Mouse (Mus musculus) forebrain, embryonic 16.5 days (tissue): ENCODE measurements around the gene Cdon. TPM values are rescaled to one million over a fixed set of nuclear protein-coding genes. Genes with fewer than 3 reads are reported as not detected.

Source experiments
- ATAC-seq: fragments of 200-750 bp; cut with Nextera tagmentation; 2 replicates; pipeline ENCODE4 v1.8.0; 2017; ENCODE audit warnings: mild to moderate bottlenecking, moderate library complexity
- H3K27ac ChIP-seq: fragments of 300-500 bp; sonication (generic); 2 replicates; pipeline ENCODE4 v1.5.1; 2014; ENCODE audit warnings: low read length, control low read depth
- H3K27me3 ChIP-seq: fragments of 300-500 bp; sonication (generic); replicated peaks from 2 replicates; pipeline ENCODE4 v1.6.1; 2014; ENCODE audit warnings: low read length; ENCODE audit not compliant: control insufficient read depth, insufficient read depth
- H3K36me3 ChIP-seq: fragments of 300-500 bp; sonication (generic); 2 replicates; pipeline ENCODE4 v1.6.1; 2014; ENCODE audit not compliant: control insufficient read depth, insufficient read depth
- H3K4me1 ChIP-seq: fragments of 300-500 bp; sonication (generic); replicated peaks from 2 replicates; pipeline ENCODE4 v1.6.1; 2014; ENCODE audit warnings: low read length; ENCODE audit not compliant: control insufficient read depth, insufficient read depth
- H3K4me2 ChIP-seq: fragments of 300-500 bp; sonication (generic); 2 replicates; pipeline ENCODE4 v1.6.1; 2014; ENCODE audit warnings: mild to moderate bottlenecking, low read length, control low read depth
- H3K4me3 ChIP-seq: fragments of 300-500 bp; sonication (generic); replicated peaks from 2 replicates; pipeline ENCODE4 v1.5.1; 2014; ENCODE audit warnings: mild to moderate bottlenecking, low read length, control low read depth
- H3K9ac ChIP-seq: fragments of 300-500 bp; sonication (generic); replicated peaks from 2 replicates; pipeline ENCODE4 v1.6.1; 2014; ENCODE audit warnings: low read depth, low read length, control low read depth
- H3K9me3 ChIP-seq: fragments of 300-500 bp; sonication (generic); 2 replicates; pipeline ENCODE4 v1.6.1; 2016; ENCODE audit warnings: low read length; ENCODE audit not compliant: control insufficient read depth
- WGBS: fragments of 180-500 bp; shearing (Covaris S2); extraction: QIAGEN DNeasy Blood & Tissue Kit; methylation state at CpG from one replicate; pipeline ENCODE4 v1.1.7; 2014; 5-methylcytosine and 5-hydroxymethylcytosine counted together
- polyA plus RNA-seq: library from polyadenylated mRNA; unstranded; fragments of >200 nt; fragmentation: Nextera tagmentation; extraction: Ambion mirVana; gene quantifications from 2 replicates; pipeline ENCODE4 v1.2.1, GENCODE M21; 2015

Cdon gene
- polyA plus RNA-seq, 1 experiment from 2014 or later, result 12.3 TPM

- no peaks in the 10 kb centered on the region for H3K9me3 ChIP-seq
- H3K9ac ChIP-seq, result no peak overlapping the region
- H3K4me1 ChIP-seq, result peaks cover 23% of the 10 kb centered on the region
- no peak overlapping the region for H3K4me2 ChIP-seq
- H3K4me3 ChIP-seq, result no peak overlapping the region
- peak overlapping the region; percentile 46 for H3K27ac ChIP-seq
- 58% methylated on average over 1 of the region's 1 CpGs for WGBS
- no peaks in the 10 kb centered on the region for H3K36me3 ChIP-seq
- ATAC-seq, result 0 out of 2 replicates have a peak, but pooled peaks have one; percentile 11
- H3K27me3 ChIP-seq, result no peaks in the 10 kb centered on the region
Measured at GRCm38 (mm10) chr9:35522821-35523515, 102.0 kb downstream of the Cdon start.

- no peak overlapping the region for H3K4me3 ChIP-seq
- peaks cover 23% of the 10 kb centered on the region for H3K4me1 ChIP-seq
- H3K9me3 ChIP-seq, result no peaks in the 10 kb centered on the region
- H3K9ac ChIP-seq, result no peak overlapping the region
- WGBS, result 7% methylated on average over 5 of the region's 5 CpGs
- H3K27ac ChIP-seq, result peak overlapping the region; percentile 46
- H3K4me2 ChIP-seq, result peak overlapping the region; percentile 21
- ATAC-seq, result peak; percentile 91
- H3K27me3 ChIP-seq, result no peaks in the 10 kb centered on the region
- H3K36me3 ChIP-seq, result no peaks in the 10 kb centered on the region
Measured at GRCm38 (mm10) chr9:35523541-35523940, 102.6 kb downstream of the Cdon start.

GRCm38 (mm10) chr9:35523941-35524411 lies 103.0 kb downstream of the Cdon start:
- Histone ChIP-seq H3K27ac (peak overlapping the region; percentile 46), H3K4me3 (no peak overlapping the region), H3K27me3 (no peaks in the 10 kb centered on the region), H3K9me3 (no peaks in the 10 kb centered on the region), H3K4me1 (peaks cover 23% of the 10 kb centered on the region), H3K9ac (no peak overlapping the region), H3K4me2 (peak overlapping the region; percentile 21), H3K36me3 (no peaks in the 10 kb centered on the region)
- 8% methylated on average over 7 of the region's 7 CpGs for WGBS
- peak; percentile 84 for ATAC-seq

- no peak for ATAC-seq
- Histone ChIP-seq H3K4me2 (no peak overlapping the region), H3K27me3 (no peaks in the 10 kb centered on the region), H3K27ac (no peak overlapping the region), H3K4me1 (peaks cover 6% of the 10 kb centered on the region), H3K36me3 (no peaks in the 10 kb centered on the region), H3K4me3 (no peak overlapping the region), H3K9ac (no peak overlapping the region), H3K9me3 (no peaks in the 10 kb centered on the region)
- 62% methylated on average over 3 of the region's 3 CpGs for WGBS
Measured at GRCm38 (mm10) chr9:35529141-35529540, 108.2 kb downstream of the Cdon start.

GRCm38 (mm10) chr9:35529796-35530195 lies 108.9 kb downstream of the Cdon start:
- Histone ChIP-seq H3K4me2 (no peak overlapping the region), H3K4me1 (no peaks in the 10 kb centered on the region), H3K4me3 (no peak overlapping the region), H3K9me3 (no peaks in the 10 kb centered on the region), H3K9ac (no peak overlapping the region), H3K27me3 (no peaks in the 10 kb centered on the region), H3K36me3 (no peaks in the 10 kb centered on the region), H3K27ac (no peak overlapping the region)
- 11% methylated on average over 1 of the region's 1 CpGs for WGBS
- no peak for ATAC-seq

GRCm38 (mm10) chr9:35533266-35533665 lies 112.3 kb downstream of the Cdon start:
- H3K4me3 ChIP-seq, result no peak overlapping the region
- H3K36me3 ChIP-seq, result no peaks in the 10 kb centered on the region
- no peaks in the 10 kb centered on the region; the same call in 1 of the 2 replicates for H3K4me1 ChIP-seq
- H3K4me2 ChIP-seq, result no peak overlapping the region
- no peak for ATAC-seq
- WGBS, result 74% methylated on average over 9 of the region's 9 CpGs
- no peaks in the 10 kb centered on the region for H3K9me3 ChIP-seq
- H3K27ac ChIP-seq, result no peak overlapping the region
- H3K9ac ChIP-seq, result no peak overlapping the region
- no peaks in the 10 kb centered on the region for H3K27me3 ChIP-seq

- no peaks in the 10 kb centered on the region for H3K9me3 ChIP-seq
- H3K27me3 ChIP-seq, result no peaks in the 10 kb centered on the region
- no peak overlapping the region for H3K27ac ChIP-seq
- H3K4me1 ChIP-seq, result peaks cover 12% of the 10 kb centered on the region
- H3K9ac ChIP-seq, result no peak overlapping the region
- peak; percentile 87 for ATAC-seq
- H3K4me3 ChIP-seq, result no peak overlapping the region
- H3K4me2 ChIP-seq, result no peak overlapping the region
- 3% methylated on average over 2 of the region's 2 CpGs for WGBS
- no peaks in the 10 kb centered on the region for H3K36me3 ChIP-seq
Measured at GRCm38 (mm10) chr9:35535110-35535509, 114.2 kb downstream of the Cdon start.

GRCm38 (mm10) chr9:35535876-35536275 lies 114.9 kb downstream of the Cdon start:
- no peak overlapping the region for H3K4me3 ChIP-seq
- H3K9ac ChIP-seq, result no peak overlapping the region
- H3K9me3 ChIP-seq, result no peaks in the 10 kb centered on the region
- no peak overlapping the region for H3K27ac ChIP-seq
- WGBS, result 81% methylated on average over 4 of the region's 4 CpGs
- peaks cover 12% of the 10 kb centered on the region for H3K4me1 ChIP-seq
- H3K4me2 ChIP-seq, result no peak overlapping the region
- no peak for ATAC-seq
- H3K36me3 ChIP-seq, result 0 out of 2 replicates have a peak, but pooled peaks cover under 1% of the 10 kb centered on the region
- H3K27me3 ChIP-seq, result no peaks in the 10 kb centered on the region

- Histone ChIP-seq H3K9me3 (no peaks in the 10 kb centered on the region), H3K4me1 (peaks cover 12% of the 10 kb centered on the region), H3K4me2 (no peak overlapping the region), H3K27ac (no peak overlapping the region), H3K36me3 (peaks cover 7% of the 10 kb centered on the region; the same call in 1 of the 2 replicates), H3K27me3 (no peaks in the 10 kb centered on the region), H3K4me3 (no peak overlapping the region), H3K9ac (no peak overlapping the region)
- 0 out of 2 replicates have a peak, but pooled peaks have one; percentile 17 for ATAC-seq
- 72% methylated on average over 13 of the region's 13 CpGs for WGBS
Measured at GRCm38 (mm10) chr9:35539001-35539750, 118.2 kb downstream of the Cdon start.
